Mouse (Mus musculus) forebrain, embryonic 12.5 days (tissue): ENCODE data around the gene Cul1. TPM values are rescaled to one million over a fixed set of nuclear protein-coding genes. Genes with fewer than 3 reads are reported as not detected.

Source experiments
- ATAC-seq: fragments of 200-750 bp; cut with Nextera tagmentation; 2 replicates; pipeline ENCODE4 v1.8.0; 2017; ENCODE audit warnings: moderate TSS enrichment; ENCODE audit not compliant: low FRiP score
- H3K27ac ChIP-seq: fragments of 300-500 bp; sonication (generic); 2 replicates; pipeline ENCODE4 v1.5.1; 2016; ENCODE audit warnings: mild to moderate bottlenecking
- H3K27me3 ChIP-seq: fragments of 300-500 bp; sonication (generic); 2 replicates; pipeline ENCODE4 v1.6.1; 2016; ENCODE audit warnings: mild to moderate bottlenecking
- H3K36me3 ChIP-seq: fragments of 300-500 bp; sonication (generic); replicated peaks from 2 replicates; pipeline ENCODE4 v1.6.1; 2016; ENCODE audit warnings: mild to moderate bottlenecking
- H3K4me1 ChIP-seq: fragments of 300-500 bp; sonication (generic); 2 replicates; pipeline ENCODE4 v1.6.1; 2016
- H3K4me2 ChIP-seq: fragments of 300-500 bp; sonication (generic); 2 replicates; pipeline ENCODE4 v1.6.1; 2016; ENCODE audit warnings: mild to moderate bottlenecking, moderate library complexity
- H3K4me3 ChIP-seq: fragments of 300-500 bp; sonication (generic); replicated peaks from 2 replicates; pipeline ENCODE4 v1.5.1; 2016; ENCODE audit warnings: mild to moderate bottlenecking
- H3K9ac ChIP-seq: fragments of 300-500 bp; sonication (generic); 2 replicates; pipeline ENCODE4 v1.6.1; 2016; ENCODE audit warnings: mild to moderate bottlenecking
- H3K9me3 ChIP-seq: fragments of 300-500 bp; sonication (generic); 2 replicates; pipeline ENCODE4 v1.6.1; 2016
- WGBS: fragments of 180-500 bp; shearing (Covaris S2); methylation state at CpG from one replicate; pipeline ENCODE4 v1.1.7; 2016; 5-methylcytosine and 5-hydroxymethylcytosine counted together
- polyA plus RNA-seq: library from polyadenylated mRNA; unstranded; fragments of >200 nt; fragmentation: Nextera tagmentation; extraction: Ambion mirVana; gene quantifications from 2 replicates; pipeline ENCODE4 v1.2.1, GENCODE M21; 2016

The Cul1 gene
- polyA plus RNA-seq, 1 experiment from 2014 or later: 214 TPM

- Histone ChIP-seq H3K36me3 (peaks cover 93% of the 10 kb centered on the region), H3K27ac (no peak overlapping the region), H3K9me3 (no peaks in the 10 kb centered on the region), H3K4me2 (no peak overlapping the region), H3K9ac (no peak overlapping the region), H3K4me3 (no peak overlapping the region), H3K4me1 (no peaks in the 10 kb centered on the region), H3K27me3 (no peaks in the 10 kb centered on the region)
- 92% methylated on average over 2 of the region's 2 CpGs for WGBS
- no peak for ATAC-seq
Measured at GRCm38 (mm10) chr6:47520030-47520429, 66.8 kb downstream of the Cul1 start.

GRCm38 (mm10) chr6:47522431-47522830, 69.2 kb downstream of the Cul1 start:
- no peak overlapping the region for H3K4me2 ChIP-seq
- H3K36me3 ChIP-seq: peaks cover 93% of the 10 kb centered on the region
- no peaks in the 10 kb centered on the region for H3K4me1 ChIP-seq
- no peak overlapping the region for H3K27ac ChIP-seq
- H3K4me3 ChIP-seq: no peak overlapping the region
- H3K27me3 ChIP-seq: no peaks in the 10 kb centered on the region
- no peaks in the 10 kb centered on the region for H3K9me3 ChIP-seq
- H3K9ac ChIP-seq: no peak overlapping the region
- 97% methylated on average over 3 of the region's 3 CpGs for WGBS
- ATAC-seq: no peak

GRCm38 (mm10) chr6:47525041-47525440, 71.8 kb downstream of the Cul1 start:
- no peak for ATAC-seq
- Histone ChIP-seq H3K36me3 (peaks cover 89% of the 10 kb centered on the region), H3K4me2 (no peak overlapping the region), H3K4me3 (no peak overlapping the region), H3K27me3 (no peaks in the 10 kb centered on the region), H3K9me3 (no peaks in the 10 kb centered on the region), H3K27ac (no peak overlapping the region), H3K4me1 (no peaks in the 10 kb centered on the region), H3K9ac (no peak overlapping the region)
- 81% methylated on average over 2 of the region's 2 CpGs for WGBS

DNA sequence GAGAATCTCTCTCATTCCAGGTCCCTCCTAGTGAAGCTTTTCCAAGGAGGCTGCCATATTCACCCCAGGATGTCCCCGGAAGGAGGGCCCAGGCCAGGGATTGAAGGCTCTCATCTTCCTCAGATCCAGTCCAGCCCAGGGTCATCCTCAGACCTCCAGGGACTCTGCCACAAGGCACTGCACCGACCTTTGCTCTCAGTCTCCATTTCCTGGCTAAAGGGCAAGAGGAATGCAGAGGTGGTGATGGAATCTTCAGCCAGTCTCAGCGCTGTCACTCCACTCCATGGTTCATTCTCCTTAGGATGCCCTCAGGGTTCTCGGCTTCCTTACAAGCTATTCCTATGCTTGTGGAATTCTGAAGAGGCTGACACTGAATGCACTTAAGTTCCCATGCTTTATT, 73.2 kb downstream of the Cul1 start:
- H3K4me3 ChIP-seq: no peak overlapping the region
- H3K27ac ChIP-seq: no peak overlapping the region; the same call in 1 of the 2 replicates
- 79% methylated on average over 4 of the region's 4 CpGs for WGBS
- no peak overlapping the region for H3K4me2 ChIP-seq
- H3K27me3 ChIP-seq: no peaks in the 10 kb centered on the region
- no peak for ATAC-seq
- H3K9ac ChIP-seq: no peak overlapping the region
- H3K4me1 ChIP-seq: no peaks in the 10 kb centered on the region
- H3K36me3 ChIP-seq: peaks cover 92% of the 10 kb centered on the region
- no peaks in the 10 kb centered on the region for H3K9me3 ChIP-seq

DNA sequence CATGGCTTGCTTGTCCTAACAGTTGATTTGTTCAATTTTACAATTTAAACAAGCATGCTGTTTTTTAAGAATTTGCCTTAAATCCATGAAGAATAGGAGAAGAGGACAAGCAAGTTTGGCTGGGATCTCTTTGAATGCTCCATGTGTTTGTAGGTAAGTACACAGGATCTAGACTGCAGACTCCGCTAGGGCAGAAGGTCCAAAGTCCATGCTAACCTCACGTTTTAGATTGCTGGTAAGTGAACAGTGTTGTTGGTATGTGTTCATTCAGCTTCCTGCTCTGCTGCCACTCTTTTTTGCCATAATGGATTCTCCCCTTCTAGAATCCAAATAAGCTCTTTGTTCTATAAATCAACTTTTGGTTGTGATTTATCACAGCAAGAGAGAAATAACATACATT, 73.9 kb downstream of the Cul1 start:
- no peaks in the 10 kb centered on the region for H3K9me3 ChIP-seq

DNA sequence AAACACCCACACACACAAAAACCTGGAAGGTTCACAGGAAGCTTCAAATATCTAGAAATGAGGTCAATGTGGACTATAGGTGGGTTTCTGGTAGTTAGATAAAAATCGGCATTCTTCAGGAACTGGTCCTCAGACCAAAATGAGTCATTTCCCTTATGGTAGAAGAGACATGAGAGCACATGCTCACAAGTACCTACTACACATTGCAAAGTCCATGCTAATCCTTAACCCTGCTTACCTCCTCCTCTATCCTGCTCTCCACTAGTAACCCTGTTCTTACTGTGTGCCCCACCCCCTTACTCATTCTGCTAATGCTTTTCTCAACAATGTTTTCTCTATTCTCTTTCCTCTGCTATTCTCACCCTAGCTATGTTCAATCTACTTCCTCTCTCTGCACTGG, 74.5 kb downstream of the Cul1 start:
- Histone ChIP-seq H3K27ac (no peak overlapping the region), H3K4me1 (no peaks in the 10 kb centered on the region), H3K4me2 (no peak overlapping the region), H3K27me3 (no peaks in the 10 kb centered on the region), H3K9me3 (no peaks in the 10 kb centered on the region), H3K9ac (no peak overlapping the region), H3K4me3 (no peak overlapping the region), H3K36me3 (peaks cover 90% of the 10 kb centered on the region)
- 82% methylated on average over 1 of the region's 1 CpGs for WGBS
- ATAC-seq: no peak

More for the DNA sequence above, 73.9 kb downstream of the Cul1 start:
- Histone ChIP-seq H3K27me3 (no peaks in the 10 kb centered on the region), H3K4me3 (no peak overlapping the region), H3K4me1 (no peaks in the 10 kb centered on the region), H3K27ac (no peak overlapping the region), H3K9ac (no peak overlapping the region), H3K4me2 (no peak overlapping the region), H3K36me3 (peaks cover 90% of the 10 kb centered on the region)
- ATAC-seq: no peak
- 89% methylated on average over 2 of the region's 2 CpGs for WGBS

DNA sequence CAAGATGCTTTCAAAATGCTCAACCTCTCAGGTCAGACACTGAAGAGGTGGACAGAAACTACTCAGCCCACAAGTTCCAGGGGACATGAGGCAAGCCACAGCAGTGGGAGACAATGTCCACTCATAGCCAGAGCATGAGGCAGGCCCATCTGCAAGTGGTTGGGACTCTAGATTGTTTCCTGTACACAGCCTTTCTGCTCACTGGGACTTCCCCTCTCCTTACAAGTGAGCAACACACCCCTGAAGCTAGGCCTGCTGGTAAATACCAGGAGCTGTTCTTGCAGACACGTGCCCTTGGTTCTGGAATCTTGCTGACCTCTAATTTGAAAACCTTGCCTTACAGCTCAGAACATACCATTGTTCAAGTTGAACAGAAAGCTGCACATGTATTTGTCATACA, 79.3 kb downstream of the Cul1 start:
- peaks cover 84% of the 10 kb centered on the region for H3K36me3 ChIP-seq
- no peak overlapping the region for H3K27ac ChIP-seq
- H3K4me3 ChIP-seq: no peak overlapping the region
- H3K4me1 ChIP-seq: no peaks in the 10 kb centered on the region
- no peaks in the 10 kb centered on the region for H3K27me3 ChIP-seq
- no peak overlapping the region for H3K4me2 ChIP-seq
- no peaks in the 10 kb centered on the region for H3K9me3 ChIP-seq
- no peak for ATAC-seq
- 77% methylated on average over 1 of the region's 1 CpGs for WGBS
- no peak overlapping the region for H3K9ac ChIP-seq

DNA sequence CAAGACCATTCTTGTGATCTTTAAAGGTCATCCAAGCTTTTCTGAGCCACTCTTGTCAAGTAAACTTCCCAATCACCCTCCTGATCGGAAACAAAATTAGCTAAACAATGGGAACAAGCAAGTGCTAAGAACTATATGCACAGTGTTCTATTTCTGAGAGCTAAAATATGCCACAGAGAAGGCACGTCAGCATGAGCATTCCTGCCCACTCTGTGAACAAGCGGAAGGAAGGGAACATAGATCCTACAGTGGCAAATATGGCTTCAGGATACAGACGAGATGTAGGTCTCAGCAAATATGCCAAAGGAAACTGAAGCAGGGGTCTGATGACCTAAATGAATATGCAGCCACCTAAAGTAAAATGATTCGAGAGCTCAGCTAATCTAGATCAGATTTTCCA, 82.1 kb downstream of the Cul1 start:
- 94% methylated on average over 5 of the region's 5 CpGs for WGBS
- ATAC-seq: no peak
- peaks cover 65% of the 10 kb centered on the region for H3K36me3 ChIP-seq

DNA sequence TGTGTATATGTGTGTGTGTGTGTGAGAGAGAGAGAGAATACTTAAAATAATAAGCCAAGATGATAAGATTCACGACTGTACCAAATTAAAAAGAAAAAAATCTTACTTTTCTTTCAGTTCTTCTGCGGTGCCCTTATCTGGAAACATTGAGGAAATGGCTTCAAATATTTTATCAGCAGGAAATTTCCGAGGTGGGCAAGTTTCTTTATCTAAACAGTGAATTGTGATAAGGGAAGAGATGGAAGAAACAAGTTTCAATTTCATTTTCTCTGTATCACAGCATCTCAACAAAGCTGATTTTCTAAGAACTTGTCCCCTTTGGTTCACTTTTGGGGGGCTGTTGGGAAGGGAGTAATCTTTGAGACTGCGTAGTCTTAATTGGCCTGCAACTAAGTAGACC, 99.1 kb downstream of the Cul1 start:
- Histone ChIP-seq H3K4me2 (no peak overlapping the region), H3K4me1 (no peaks in the 10 kb centered on the region), H3K27me3 (no peaks in the 10 kb centered on the region), H3K9me3 (no peaks in the 10 kb centered on the region), H3K9ac (no peak overlapping the region), H3K4me3 (no peak overlapping the region), H3K27ac (no peak overlapping the region), H3K36me3 (peaks cover 86% of the 10 kb centered on the region)
- ATAC-seq: no peak
- 94% methylated on average over 4 of the region's 4 CpGs for WGBS

More for the DNA sequence above, 82.1 kb downstream of the Cul1 start:
- H3K4me3 ChIP-seq: no peak overlapping the region
- H3K4me2 ChIP-seq: no peak overlapping the region
- H3K27me3 ChIP-seq: no peaks in the 10 kb centered on the region
- H3K27ac ChIP-seq: no peak overlapping the region
- H3K9ac ChIP-seq: no peak overlapping the region
- no peaks in the 10 kb centered on the region for H3K4me1 ChIP-seq
- H3K9me3 ChIP-seq: no peaks in the 10 kb centered on the region

DNA sequence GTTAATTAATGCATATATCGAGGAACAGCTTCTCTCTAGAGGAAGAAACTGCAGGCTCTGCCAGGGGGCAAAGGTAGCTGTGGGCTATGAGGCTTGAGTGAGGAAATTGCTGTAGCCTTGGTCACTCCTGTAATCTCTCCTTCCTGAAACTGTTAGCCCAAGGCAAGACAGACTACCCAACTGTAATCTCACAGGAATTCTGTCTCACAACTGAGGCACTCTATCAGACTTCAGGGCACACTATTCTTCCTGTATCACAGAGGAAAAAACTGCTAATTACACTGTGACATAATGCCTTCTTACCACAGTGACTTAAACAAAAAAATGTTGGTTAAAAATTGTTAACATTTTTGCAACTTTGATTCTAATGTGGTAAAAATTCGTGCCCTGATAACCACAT, 106.1 kb downstream of the Cul1 start:
- Histone ChIP-seq H3K4me3 (no peak overlapping the region), H3K4me2 (no peak overlapping the region), H3K9ac (no peak overlapping the region), H3K27me3 (no peaks in the 10 kb centered on the region), H3K4me1 (no peaks in the 10 kb centered on the region), H3K27ac (no peak overlapping the region), H3K36me3 (peaks cover 76% of the 10 kb centered on the region), H3K9me3 (no peaks in the 10 kb centered on the region)
- ATAC-seq: no peak
- 96% methylated on average over 2 of the region's 2 CpGs for WGBS

GRCm38 (mm10) chr6:47560407-47560806, 107.2 kb downstream of the Cul1 start:
- Histone ChIP-seq H3K9me3 (no peaks in the 10 kb centered on the region), H3K27me3 (no peaks in the 10 kb centered on the region), H3K9ac (no peak overlapping the region), H3K36me3 (peaks cover 75% of the 10 kb centered on the region), H3K27ac (no peak overlapping the region), H3K4me2 (no peak overlapping the region), H3K4me1 (no peaks in the 10 kb centered on the region), H3K4me3 (no peak overlapping the region)
- no peak for ATAC-seq

- no peaks in the 10 kb centered on the region for H3K27me3 ChIP-seq
- H3K36me3 ChIP-seq: peaks cover 75% of the 10 kb centered on the region
Measured at GRCm38 (mm10) chr6:47560846-47561245, 107.6 kb downstream of the Cul1 start.

GRCm38 (mm10) chr6:47561426-47561825, 108.2 kb downstream of the Cul1 start:
- Histone ChIP-seq H3K27ac (no peak overlapping the region), H3K27me3 (no peaks in the 10 kb centered on the region), H3K4me3 (no peak overlapping the region), H3K36me3 (peaks cover 75% of the 10 kb centered on the region), H3K4me2 (no peak overlapping the region), H3K4me1 (no peaks in the 10 kb centered on the region), H3K9ac (no peak overlapping the region), H3K9me3 (no peaks in the 10 kb centered on the region)
- ATAC-seq: no peak
- WGBS: 90% methylated on average over 5 of the region's 5 CpGs

More at GRCm38 (mm10) chr6:47560846-47561245, 107.6 kb downstream of the Cul1 start:
- no peak overlapping the region for H3K27ac ChIP-seq
- no peaks in the 10 kb centered on the region for H3K4me1 ChIP-seq
- no peak overlapping the region for H3K4me2 ChIP-seq
- no peak overlapping the region for H3K4me3 ChIP-seq
- no peaks in the 10 kb centered on the region for H3K9me3 ChIP-seq
- ATAC-seq: no peak
- WGBS: 94% methylated on average over 2 of the region's 2 CpGs
- H3K9ac ChIP-seq: no peak overlapping the region
